Mouse (Mus musculus) MEL (cell line): ENCODE results near the gene Btbd7. TPM values are rescaled to one million over a fixed set of nuclear protein-coding genes. Genes with fewer than 3 reads are reported as not detected.

Source experiments
- DNase-seq: peaks from one replicate; pipeline ENCODE4 v3.0.0; 2011; ENCODE audit warnings: low read depth, low spot score
- H3K27ac ChIP-seq: 2 replicates; pipeline ENCODE4 v1.5.1; 2012; ENCODE audit warnings: low read depth, mild to moderate bottlenecking, control low read depth, low read length, moderate library complexity; ENCODE audit not compliant: control insufficient read depth
- H3K27me3 ChIP-seq, 2 experiments: fragments of 150-350 bp in 1 of 2; sonication (generic) in 1 of 2; 2 replicates each; pipeline ENCODE4 v1.6.1; 2012; ENCODE audit warnings: low read length in 2 of 2, mild to moderate bottlenecking in 2 of 2, improper control_type of control experiment in 1 of 2, moderate library complexity in 1 of 2; ENCODE audit not compliant: insufficient read depth in 2 of 2, control insufficient read depth in 1 of 2
- H3K36me3 ChIP-seq, 2 experiments: 2 replicates each; pipeline ENCODE4 v1.6.1; 2012 to 2014; ENCODE audit warnings: low read length in 2 of 2, improper control_type of control experiment in 1 of 2, inconsistent platforms in 1 of 2, mild to moderate bottlenecking in 1 of 2; ENCODE audit not compliant: insufficient read depth in 2 of 2, control insufficient read depth in 1 of 2
- H3K4me1 ChIP-seq, 2 experiments: fragments of 150-350 bp in 1 of 2; sonication (generic) in 1 of 2; 2 replicates each; pipeline ENCODE4 v1.6.1; 2012; ENCODE audit warnings: low read length in 2 of 2, improper control_type of control experiment in 1 of 2, mild to moderate bottlenecking in 1 of 2; ENCODE audit not compliant: insufficient read depth in 2 of 2, control insufficient read depth in 1 of 2
- H3K4me3 ChIP-seq, 2 experiments: fragments of 150-350 bp in 1 of 2; sonication (generic) in 1 of 2; 2 replicates each; pipeline ENCODE4 v1.5.1; 2012; ENCODE audit warnings: low read depth in 2 of 2, low read length in 2 of 2, mild to moderate bottlenecking in 2 of 2, moderate library complexity in 2 of 2, control low read depth in 1 of 2, improper control_type of control experiment in 1 of 2; ENCODE audit not compliant: control insufficient read depth in 1 of 2, insufficient read depth in 1 of 2
- H3K79me2 ChIP-seq: 2 replicates; pipeline ENCODE4 v1.6.1; 2012; ENCODE audit warnings: mild to moderate bottlenecking, low read length, moderate library complexity; ENCODE audit not compliant: control insufficient read depth, poor library complexity, insufficient read depth
- H3K9ac ChIP-seq: 2 replicates; pipeline ENCODE4 v1.6.1; 2012; ENCODE audit warnings: low read depth, mild to moderate bottlenecking, control low read depth, low read length, moderate library complexity; ENCODE audit not compliant: control insufficient read depth, poor library complexity, severe bottlenecking
- H3K9me3 ChIP-seq: fragments of 150-350 bp; sonication (generic); replicated peaks from 2 replicates; pipeline ENCODE4 v1.6.1; 2012; ENCODE audit warnings: mild to moderate bottlenecking, low read length, improper control_type of control experiment, moderate library complexity; ENCODE audit not compliant: insufficient read depth
- BHLHE40 ChIP-seq: IDR thresholded peaks from 2 replicates; pipeline ENCODE4 v1.6.1; 2012; ENCODE audit warnings: low read depth, mild to moderate bottlenecking, inconsistent platforms, low read length, improper control_type of control experiment, borderline replicate concordance
- CTCF ChIP-seq, 3 experiments: IDR thresholded peaks in 2 of 3; conservative IDR thresholded peaks in 1 of 3; 2 replicates each; pipeline ENCODE4 v1.5.1; 2011 to 2012; ENCODE audit warnings: low read length in 3 of 3, low read depth in 2 of 3, mild to moderate bottlenecking in 2 of 3, improper control_type of control experiment in 1 of 3, inconsistent platforms in 1 of 3, mixed read lengths in 1 of 3, moderate library complexity in 1 of 3; ENCODE audit not compliant: control insufficient read depth in 1 of 3, insufficient read depth in 1 of 3, poor library complexity in 1 of 3, severe bottlenecking in 1 of 3
- E2F4 ChIP-seq: IDR thresholded peaks from 2 replicates; pipeline ENCODE4 v1.6.1; 2011; ENCODE audit warnings: low read depth, low read length, improper control_type of control experiment, borderline replicate concordance
- EP300 ChIP-seq, 2 experiments: IDR thresholded peaks; 2 replicates each; pipeline ENCODE4 v1.6.1; 2011; ENCODE audit warnings: improper control_type of control experiment in 2 of 2, low read length in 2 of 2, low read depth in 1 of 2, mild to moderate bottlenecking in 1 of 2
- ETS1 ChIP-seq: IDR thresholded peaks from 2 replicates; pipeline ENCODE4 v1.6.1; 2012; ENCODE audit warnings: low read depth, mild to moderate bottlenecking, inconsistent platforms, low read length, improper control_type of control experiment, moderate library complexity
- GABPA ChIP-seq: IDR thresholded peaks from 2 replicates; pipeline ENCODE4 v1.6.1; 2012; ENCODE audit warnings: low read depth, mild to moderate bottlenecking, inconsistent platforms, low read length, improper control_type of control experiment, moderate library complexity
- HCFC1 ChIP-seq: IDR thresholded peaks from 2 replicates; pipeline ENCODE4 v1.6.1; 2012; ENCODE audit warnings: low read depth, mild to moderate bottlenecking, inconsistent platforms, low read length, improper control_type of control experiment, moderate library complexity
- MAFK ChIP-seq: IDR thresholded peaks from 2 replicates; pipeline ENCODE4 v1.6.1; 2011; ENCODE audit warnings: low read depth, mild to moderate bottlenecking, low read length, improper control_type of control experiment, borderline replicate concordance
- MAX ChIP-seq: IDR thresholded peaks from 2 replicates; pipeline ENCODE4 v1.6.1; 2011; ENCODE audit warnings: low read length, improper control_type of control experiment
- MXI1 ChIP-seq: IDR thresholded peaks from 2 replicates; pipeline ENCODE4 v1.6.1; 2011; ENCODE audit warnings: mild to moderate bottlenecking, low read depth, low read length, improper control_type of control experiment
- NELFE ChIP-seq: IDR thresholded peaks from 2 replicates; pipeline ENCODE4 v1.6.1; 2011; ENCODE audit warnings: low read depth, low read length, improper control_type of control experiment
- NRF1 ChIP-seq: IDR thresholded peaks from 2 replicates; pipeline ENCODE4 v1.6.1; 2014; ENCODE audit warnings: low read depth, mild to moderate bottlenecking, inconsistent platforms, low read length, improper control_type of control experiment, moderate library complexity; ENCODE audit not compliant: poor library complexity, insufficient read depth, severe bottlenecking
- POLR2A ChIP-seq, 2 experiments: IDR thresholded peaks; 2 replicates each; pipeline ENCODE4 v1.6.1; 2011 to 2012; ENCODE audit warnings: low read length in 2 of 2, mild to moderate bottlenecking in 2 of 2, control low read depth in 1 of 2, improper control_type of control experiment in 1 of 2, low read depth in 1 of 2, moderate library complexity in 1 of 2; ENCODE audit not compliant: control insufficient read depth in 1 of 2, insufficient read depth in 1 of 2, poor library complexity in 1 of 2
- POLR2AphosphoS2 ChIP-seq: IDR thresholded peaks from 2 replicates; pipeline ENCODE4 v1.6.1; 2011; ENCODE audit warnings: low read length, improper control_type of control experiment
- SIN3A ChIP-seq: IDR thresholded peaks from 2 replicates; pipeline ENCODE4 v1.6.1; 2012; ENCODE audit warnings: low read length, improper control_type of control experiment, inconsistent platforms
- TAL1 ChIP-seq: IDR thresholded peaks from 2 replicates; pipeline ENCODE4 v1.6.1; 2012; ENCODE audit warnings: mild to moderate bottlenecking, inconsistent platforms, low read length, moderate library complexity, mixed read lengths
- TBP ChIP-seq: IDR thresholded peaks from 2 replicates; pipeline ENCODE4 v1.8.0; 2011; ENCODE audit warnings: low read depth, low read length, improper control_type of control experiment
- TCF12 ChIP-seq: IDR thresholded peaks from 2 replicates; pipeline ENCODE4 v1.6.1; 2014; ENCODE audit warnings: low read depth, mild to moderate bottlenecking, inconsistent platforms, low read length, improper control_type of control experiment, moderate library complexity
- ZC3H11A ChIP-seq: IDR thresholded peaks from 2 replicates; pipeline ENCODE4 v1.6.1; 2012; ENCODE audit warnings: low read depth, mild to moderate bottlenecking, inconsistent platforms, low read length, improper control_type of control experiment
- ZMIZ1 ChIP-seq: IDR thresholded peaks from 2 replicates; pipeline ENCODE4 v1.6.1; 2012; ENCODE audit warnings: low read depth, mild to moderate bottlenecking, inconsistent platforms, low read length, improper control_type of control experiment, moderate library complexity
- polyA plus RNA-seq, 2 experiments: library from polyadenylated mRNA; stranded (reverse) in 1 of 2; unstranded in 1 of 2; fragments of >175 nt in 1 of 2; fragments of >200 nt in 1 of 2; gene quantifications; 2 replicates each; pipeline versions ENCODE4 v1.2.1 to v1.2.4; 2012; ENCODE audit warnings: low replicate concordance in 2 of 2, low read depth in 1 of 2; ENCODE audit not compliant: insufficient read length in 2 of 2, insufficient read depth in 1 of 2, missing spikeins in 1 of 2
- total RNA-seq: library from RNA; depleted of rRNA; stranded (reverse); fragments of 300-350 nt; gene quantifications from 2 replicates; pipeline ENCODE4 v1.2.3, GENCODE M21; 2012

The Btbd7 gene
- total and polyA plus RNA-seq, 3 experiments = 8.4 to 14.3 TPM; not detected in 1

DNA sequence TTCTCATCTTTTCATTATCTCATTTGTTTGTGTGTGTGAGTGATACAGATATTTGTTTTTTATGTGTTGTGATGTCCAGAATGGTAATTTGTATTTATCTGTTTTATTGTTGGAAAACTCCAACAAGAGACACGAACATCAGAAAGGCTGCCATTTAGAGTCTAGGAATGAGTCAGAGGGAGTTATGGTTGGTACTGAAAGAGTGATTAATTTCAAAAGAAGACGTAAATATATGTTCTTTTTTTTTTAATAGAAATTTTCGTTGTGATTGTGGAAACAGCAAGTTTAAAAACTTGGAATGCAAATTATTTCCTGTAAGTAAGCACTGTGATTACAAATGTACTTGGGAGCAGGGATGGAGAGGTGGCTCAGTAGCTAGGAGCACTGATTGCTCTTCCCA lies 116.6 kb downstream of the Btbd7 start:
- H3K9ac ChIP-seq = no peak overlapping the region
- TF ChIP-seq SIN3A (no peak), HCFC1 (no peak), POLR2A (IDR thresholded peaks at IDR 0.05; ENCODE audit: control insufficient read depth in 1 of 2, insufficient read depth in 1 of 2, low read depth in 1 of 2, low read length in 2 of 2, poor library complexity in 1 of 2) (no peak), BHLHE40 (no peak), MAFK (no peak), ZC3H11A (no peak), TCF12 (no peak), MAX (no peak), EP300 (IDR thresholded peaks at IDR 0.05; ENCODE audit: low read depth in 1 of 2, low read length in 2 of 2) (no peak), NRF1 (no peak)
- H3K4me3 ChIP-seq = no peak overlapping the region
- peaks cover 32% of the 10 kb centered on the region for H3K79me2 ChIP-seq
- H3K27ac ChIP-seq = no peak overlapping the region
- no peaks in the 10 kb centered on the region for H3K9me3 ChIP-seq
- no peak for DNase-seq
- peaks cover 12 to 13% of the 10 kb centered on the region in 2 experiments for H3K36me3 ChIP-seq
- peaks cover 0 to 8% of the 10 kb centered on the region in 2 experiments; a peak in 2 of 4 replicates for H3K4me1 ChIP-seq
- H3K27me3 ChIP-seq = no peaks in the 10 kb centered on the region

DNA sequence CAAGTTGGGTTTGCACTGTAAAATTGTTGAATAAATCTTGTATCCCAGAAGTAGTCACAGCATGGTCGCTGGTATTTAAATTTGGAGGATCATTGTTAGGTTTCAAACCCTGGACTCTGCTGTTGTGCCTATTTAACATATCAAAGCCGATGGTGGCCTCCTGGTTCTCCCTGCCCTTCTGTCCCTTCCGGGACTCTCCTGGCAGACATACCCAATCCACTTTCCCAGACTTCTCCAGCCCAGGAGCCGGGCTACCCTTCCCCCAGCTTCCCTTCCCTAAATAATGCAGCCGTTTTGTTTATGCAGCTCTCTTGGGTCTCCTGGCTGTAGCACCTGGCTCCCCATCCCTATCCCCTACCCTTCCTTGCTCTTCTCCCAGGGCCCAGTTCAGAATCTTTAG lies 119.3 kb downstream of the Btbd7 start:
- no peak for DNase-seq
- TF ChIP-seq MAX (no peak), ZC3H11A (no peak), TAL1 (no peak), NELFE (no peak), POLR2AphosphoS2 (no peak), HCFC1 (no peak), TBP (no peak), ETS1 (no peak), GABPA (no peak), E2F4 (no peak), CTCF (IDR thresholded peaks at IDR 0.05 in 2 of 3, conservative IDR thresholded peaks at IDR 0.05 in 1 of 3; ENCODE audit: control insufficient read depth in 1 of 3, insufficient read depth in 1 of 3, low read depth in 2 of 3, low read length in 3 of 3, poor library complexity in 1 of 3, severe bottlenecking in 1 of 3) (no peak), MXI1 (no peak), ZMIZ1 (no peak)
- peak overlapping the region; percentile 87 for H3K9ac ChIP-seq
- H3K4me1 ChIP-seq = peaks cover 0 to 11% of the 10 kb centered on the region in 2 experiments; a peak in 2 of 4 replicates
- H3K27me3 ChIP-seq = no peaks in the 10 kb centered on the region
- peaks cover 52% of the 10 kb centered on the region for H3K79me2 ChIP-seq
- peaks cover 8 to 33% of the 10 kb centered on the region in 2 experiments for H3K36me3 ChIP-seq
- peak overlapping the region; percentile 71 to 94 for H3K4me3 ChIP-seq
- 0 out of 2 replicates have a peak overlapping the region, but pooled peaks have one; percentile 52 for H3K27ac ChIP-seq
- H3K9me3 ChIP-seq = no peaks in the 10 kb centered on the region
